Mouse (Mus musculus): ENCODE measurements at regions not wholly inside any gene's neighbourhood (a gene's known extent, or its start where the extent isn't known, plus 50 kb on each side); places are given as distances from the start of the nearest gene placed in this dataset.

DNA sequence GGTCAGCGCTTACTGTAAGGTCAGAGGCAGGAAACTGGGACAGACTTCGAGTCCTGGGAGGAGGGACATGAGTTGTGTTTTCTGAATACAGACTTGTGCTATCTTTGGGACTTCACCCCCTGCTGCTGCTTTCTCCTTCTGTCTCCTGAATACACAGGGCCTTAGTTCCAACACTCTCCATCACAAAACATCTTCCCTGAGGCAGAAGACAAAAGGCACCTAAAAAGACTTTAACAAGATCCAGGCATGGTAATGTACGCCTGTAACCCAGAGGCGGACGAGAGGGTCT lies 115.5 kb downstream of the Tomm20 start:
- no peak for TF ChIP-seq POLR2A (IDR thresholded peaks at IDR 0.05; ENCODE audit: low read depth, low read length)
- TF ChIP-seq CTCF (conservative IDR thresholded peaks at IDR 0.05; ENCODE audit: insufficient read depth, insufficient read length, low read depth, low read length) = no peak

All from kidney, adult 2 months (tissue).